Mouse (Mus musculus): ENCODE data around the gene Mapk3. TPM values are rescaled to one million over a fixed set of nuclear protein-coding genes. Genes with fewer than 3 reads are reported as not detected.

Mapk3 gene
- polyA plus RNA-seq, 1 experiment from 2014 or later: 54.4 TPM

GRCm38 (mm10) chr7:126793456-126794270, 34.3 kb downstream of the Mapk3 start:
- no peak for DNase-seq (ENCODE audit: extremely low spot score, low spot score)
- peaks cover 69% of the 10 kb centered on the region for H3K36me3 ChIP-seq (replicated peaks)
- no peak overlapping the region for H3K4me3 ChIP-seq
- peaks cover 69% of the 10 kb centered on the region for H3K4me1 ChIP-seq
- WGBS: 78% methylated on average over 4 of the region's 4 CpGs
- H3K27ac ChIP-seq: no peak overlapping the region
- H3K9me3 ChIP-seq: no peaks in the 10 kb centered on the region
- no peaks in the 10 kb centered on the region for H3K27me3 ChIP-seq (ENCODE audit: poor library complexity, severe bottlenecking)

- DNase-seq (ENCODE audit: extremely low spot score, low spot score): no peak
- Histone ChIP-seq H3K27ac (no peak overlapping the region), H3K27me3 (ENCODE audit: poor library complexity, severe bottlenecking) (no peaks in the 10 kb centered on the region), H3K4me1 (peaks cover 64% of the 10 kb centered on the region), H3K36me3 (replicated peaks) (peaks cover 63% of the 10 kb centered on the region), H3K4me3 (no peak overlapping the region), H3K9me3 (no peaks in the 10 kb centered on the region)
- WGBS: 76% methylated on average over 4 of the region's 4 CpGs
These were observed 34.8 kb downstream of the Mapk3 start for GRCm38 (mm10) chr7:126794271-126794605.

GRCm38 (mm10) chr7:126795387-126796317, 36.3 kb downstream of the Mapk3 start:
- H3K4me1 ChIP-seq: peaks cover 67% of the 10 kb centered on the region

GRCm38 (mm10) chr7:126796350-126796932, 37.0 kb downstream of the Mapk3 start:
- Histone ChIP-seq H3K27ac (no peak overlapping the region), H3K4me3 (peak overlapping the region; percentile 91)

More at GRCm38 (mm10) chr7:126795387-126796317, 36.3 kb downstream of the Mapk3 start:
- Histone ChIP-seq H3K27ac (no peak overlapping the region), H3K9me3 (no peaks in the 10 kb centered on the region), H3K4me3 (peak overlapping the region; percentile 91), H3K27me3 (ENCODE audit: poor library complexity, severe bottlenecking) (no peaks in the 10 kb centered on the region), H3K36me3 (replicated peaks) (peaks cover 51% of the 10 kb centered on the region)
- DNase-seq (ENCODE audit: extremely low spot score, low spot score): no peak
- 81% methylated on average over 16 of the region's 16 CpGs for WGBS

GRCm38 (mm10) chr7:126797411-126798126, 38.2 kb downstream of the Mapk3 start, which contains the start of gene Fam57b:
TSS of gene Fam57b (plus strand) at chr7:126797668.
- H3K27me3 ChIP-seq (ENCODE audit: poor library complexity, severe bottlenecking): no peaks in the 10 kb centered on the region
- 45% methylated on average over 21 of the region's 21 CpGs for WGBS
- no peak for DNase-seq (ENCODE audit: extremely low spot score, low spot score)
- peak within 1 kb of the TSS; percentile 98 for H3K27ac ChIP-seq
- peak within 1 kb of the TSS; percentile 91 for H3K4me3 ChIP-seq
- peaks cover 65% of the 10 kb centered on the region for H3K4me1 ChIP-seq
- peaks cover 61% of the 10 kb centered on the region for H3K36me3 ChIP-seq (replicated peaks)
- H3K9me3 ChIP-seq: no peaks in the 10 kb centered on the region

More at GRCm38 (mm10) chr7:126796350-126796932, 37.0 kb downstream of the Mapk3 start:
- WGBS: 87% methylated on average over 8 of the region's 8 CpGs
- Histone ChIP-seq H3K9me3 (no peaks in the 10 kb centered on the region), H3K36me3 (replicated peaks) (peaks cover 54% of the 10 kb centered on the region), H3K4me1 (peaks cover 65% of the 10 kb centered on the region), H3K27me3 (ENCODE audit: poor library complexity, severe bottlenecking) (no peaks in the 10 kb centered on the region)
- DNase-seq (ENCODE audit: extremely low spot score, low spot score): no peak

- no peak for DNase-seq (ENCODE audit: extremely low spot score, low spot score)
- Histone ChIP-seq H3K27ac (peak overlapping the region; percentile 98), H3K4me3 (peak overlapping the region; percentile 91), H3K9me3 (no peaks in the 10 kb centered on the region), H3K36me3 (replicated peaks) (peaks cover 69% of the 10 kb centered on the region), H3K4me1 (peaks cover 57% of the 10 kb centered on the region), H3K27me3 (ENCODE audit: poor library complexity, severe bottlenecking) (no peaks in the 10 kb centered on the region)
- 1% methylated on average over 40 of the region's 40 CpGs for WGBS
These were observed 39.0 kb downstream of the Mapk3 start for GRCm38 (mm10) chr7:126798127-126799049.

- H3K27me3 ChIP-seq (ENCODE audit: poor library complexity, severe bottlenecking): no peaks in the 10 kb centered on the region
These were observed 39.7 kb downstream of the Mapk3 start for GRCm38 (mm10) chr7:126799050-126799467.

GRCm38 (mm10) chr7:126799468-126800268, 40.3 kb downstream of the Mapk3 start:
- WGBS: under 1% methylated on average over 38 of the region's 38 CpGs
- Histone ChIP-seq H3K9me3 (no peaks in the 10 kb centered on the region), H3K4me3 (peak overlapping the region; percentile 91), H3K36me3 (replicated peaks) (peaks cover 70% of the 10 kb centered on the region), H3K27ac (peak overlapping the region; percentile 98), H3K27me3 (ENCODE audit: poor library complexity, severe bottlenecking) (no peaks in the 10 kb centered on the region), H3K4me1 (peaks cover 52% of the 10 kb centered on the region)
- DNase-seq (ENCODE audit: extremely low spot score, low spot score): no peak

More at GRCm38 (mm10) chr7:126799050-126799467, 39.7 kb downstream of the Mapk3 start:
- peaks cover 52% of the 10 kb centered on the region for H3K4me1 ChIP-seq
- no peaks in the 10 kb centered on the region for H3K9me3 ChIP-seq
- peak overlapping the region; percentile 91 for H3K4me3 ChIP-seq
- H3K27ac ChIP-seq: peak overlapping the region; percentile 98
- peaks cover 70% of the 10 kb centered on the region for H3K36me3 ChIP-seq (replicated peaks)
- WGBS: under 1% methylated on average over 36 of the region's 36 CpGs
- DNase-seq (ENCODE audit: extremely low spot score, low spot score): peak; percentile 97

- DNase-seq (ENCODE audit: extremely low spot score, low spot score): no peak
- WGBS: 45% methylated on average over 5 of the region's 5 CpGs
- Histone ChIP-seq H3K4me1 (peaks cover 48% of the 10 kb centered on the region), H3K36me3 (replicated peaks) (peaks cover 70% of the 10 kb centered on the region), H3K27ac (peak overlapping the region; percentile 98), H3K9me3 (no peaks in the 10 kb centered on the region), H3K27me3 (ENCODE audit: poor library complexity, severe bottlenecking) (no peaks in the 10 kb centered on the region), H3K4me3 (peak overlapping the region; percentile 91)
These were observed 41.1 kb downstream of the Mapk3 start for GRCm38 (mm10) chr7:126800269-126801056.

GRCm38 (mm10) chr7:126801057-126801422, 41.6 kb downstream of the Mapk3 start:
- 96% methylated on average over 16 of the region's 16 CpGs for WGBS
- H3K27ac ChIP-seq: peak overlapping the region; percentile 98
- peaks cover 42% of the 10 kb centered on the region for H3K4me1 ChIP-seq
- H3K36me3 ChIP-seq (replicated peaks): peaks cover 70% of the 10 kb centered on the region
- no peak for DNase-seq (ENCODE audit: extremely low spot score, low spot score)
- peak overlapping the region; percentile 13; the same call in 1 of the 2 replicates for H3K4me3 ChIP-seq
- H3K9me3 ChIP-seq: no peaks in the 10 kb centered on the region
- H3K27me3 ChIP-seq (ENCODE audit: poor library complexity, severe bottlenecking): no peaks in the 10 kb centered on the region
